Mouse (Mus musculus) c-Kit-positive CD71-negative TER-119-negative erythroid progenitor cells, embryonic 14.5 days (primary cell): ENCODE data around the gene Gm20388.
A peak's percentile ranks its signal among the peaks of the same experiment; 100 is the strongest.
"Not testable (repeated sequence)": the region's sequence is repeated elsewhere in the genome, so short reads cannot be mapped to it uniquely, and the experiment has no call there.

ENCODE experiments used
- DNase-seq: peaks from one replicate; pipeline ENCODE4 v3.0.0-alpha.2; 2013; ENCODE audit warnings: low read depth

Gene Gm20388

DNA sequence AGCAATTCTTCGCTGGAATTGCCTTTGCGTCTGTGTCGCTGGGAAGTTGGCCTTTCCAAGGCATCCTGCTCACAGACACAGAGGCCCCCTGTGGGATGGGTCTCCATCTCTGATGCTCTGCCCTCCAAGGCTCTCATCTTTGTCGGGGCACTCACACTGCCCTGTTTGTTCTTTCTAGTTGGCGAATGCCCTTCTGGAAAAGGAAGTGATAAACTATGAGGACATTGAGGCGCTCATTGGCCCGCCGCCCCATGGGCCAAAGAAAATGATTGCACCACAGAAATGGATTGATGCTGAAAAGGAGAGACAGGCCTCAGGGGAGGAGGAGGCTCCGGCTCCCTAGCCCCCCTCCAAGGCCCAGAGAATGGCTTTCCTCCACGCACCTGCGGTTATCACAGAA is 3186.6 kb downstream of the Gm20388 start:
- DNase-seq = no peak

GRCm38 (mm10) chr8:123097786-123098584 is 3187.3 kb downstream of the Gm20388 start:
- DNase-seq = no peak

- DNase-seq = no peak
Observed at GRCm38 (mm10) chr8:123100288-123100687, 3189.6 kb downstream of the Gm20388 start.

GRCm38 (mm10) chr8:123101244-123101643 is 3190.6 kb downstream of the Gm20388 start:
- DNase-seq = no peak

DNA sequence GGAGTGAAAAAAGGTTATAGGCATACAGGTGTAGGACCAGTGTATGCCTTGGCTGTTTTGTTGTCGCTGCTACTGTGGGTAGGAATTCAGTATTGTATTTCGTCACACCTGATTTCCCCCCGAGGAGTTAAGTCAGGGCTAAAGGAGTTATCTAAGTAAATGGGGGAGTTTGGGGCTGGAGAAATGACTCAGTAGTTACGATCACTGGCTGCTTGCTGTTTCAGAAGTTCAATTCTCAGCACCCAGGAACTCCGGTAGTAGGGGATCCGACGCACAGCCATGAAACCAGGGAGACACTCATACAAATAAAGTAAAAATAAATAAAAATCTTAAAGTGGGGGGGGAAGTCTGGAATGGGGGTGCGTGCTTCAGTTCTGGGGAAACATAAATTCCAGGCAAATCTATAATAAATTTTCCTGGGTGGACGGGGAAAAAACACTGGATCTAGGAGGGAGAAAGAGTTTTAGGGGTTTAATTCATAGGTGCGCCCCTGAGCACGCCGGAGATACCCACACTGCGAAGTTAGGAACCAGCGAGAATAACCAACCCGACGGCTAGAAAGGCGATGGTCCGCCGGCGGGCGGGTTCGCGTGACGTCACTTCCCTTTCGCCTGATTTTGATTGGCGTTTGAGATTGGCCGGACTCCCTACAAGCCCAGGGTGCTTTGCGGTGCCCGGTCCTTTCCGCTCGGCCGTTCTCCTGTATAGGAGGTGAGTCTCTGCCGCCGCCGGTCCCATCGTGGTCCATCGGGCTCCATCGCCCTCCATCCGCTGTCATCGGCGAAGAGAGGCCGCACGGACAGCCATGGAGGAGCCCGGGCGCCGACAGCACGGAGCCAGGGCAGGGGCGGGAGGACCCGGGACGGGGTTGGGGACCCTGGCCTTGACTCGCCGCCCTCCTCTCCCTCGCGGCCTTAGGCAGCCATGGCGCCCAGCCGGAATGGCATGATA is 3191.4 kb downstream of the Gm20388 start, which contains the start of gene Rpl13:
Gene Rpl13, plus strand, starts transcription at position 616 of the 951 bp plus-strand sequence.
- peak; percentile 84 for DNase-seq

DNA sequence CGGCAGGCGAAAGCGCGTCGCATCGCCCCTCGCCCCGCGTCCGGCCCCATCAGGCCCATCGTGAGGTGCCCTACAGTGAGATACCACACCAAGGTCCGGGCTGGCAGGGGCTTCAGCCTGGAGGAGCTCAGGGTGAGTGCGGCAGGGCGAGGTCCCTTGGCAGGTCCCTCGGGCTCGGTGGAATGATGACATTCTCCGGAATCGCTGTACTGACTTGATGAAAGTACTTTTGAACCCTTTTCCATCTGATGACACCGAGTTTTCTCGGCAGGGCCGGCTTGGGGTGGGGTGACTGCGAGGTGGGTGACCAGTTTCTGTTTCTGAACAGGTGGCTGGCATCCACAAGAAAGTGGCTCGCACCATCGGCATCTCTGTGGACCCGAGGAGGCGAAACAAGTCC is 3192.2 kb downstream of the Gm20388 start:
- DNase-seq = not testable (repeated sequence)

DNA sequence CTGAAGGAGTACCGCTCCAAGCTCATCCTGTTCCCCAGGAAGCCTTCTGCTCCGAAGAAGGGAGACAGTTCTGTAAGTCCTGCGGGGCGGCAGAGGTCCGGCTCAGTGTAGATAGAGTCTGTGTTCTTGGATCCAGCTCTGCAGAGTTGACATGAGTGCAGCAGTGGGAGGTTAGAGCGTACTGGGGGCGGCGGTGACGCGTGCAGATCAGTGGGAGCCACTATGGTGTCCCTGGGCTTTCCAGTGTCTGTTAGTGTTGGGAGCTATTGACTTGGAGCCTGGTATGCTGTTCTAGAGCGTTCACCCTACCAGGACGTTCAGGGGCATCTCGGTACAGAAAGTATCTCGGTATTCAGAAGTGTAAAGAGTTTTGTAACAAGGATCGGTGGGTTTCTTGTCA is 3192.6 kb downstream of the Gm20388 start:
- no peak for DNase-seq

- DNase-seq = no peak
Observed at GRCm38 (mm10) chr8:123104046-123104767, 3193.6 kb downstream of the Gm20388 start.

- no peak for DNase-seq
Observed at GRCm38 (mm10) chr8:123105553-123106326, 3195.1 kb downstream of the Gm20388 start.

DNA sequence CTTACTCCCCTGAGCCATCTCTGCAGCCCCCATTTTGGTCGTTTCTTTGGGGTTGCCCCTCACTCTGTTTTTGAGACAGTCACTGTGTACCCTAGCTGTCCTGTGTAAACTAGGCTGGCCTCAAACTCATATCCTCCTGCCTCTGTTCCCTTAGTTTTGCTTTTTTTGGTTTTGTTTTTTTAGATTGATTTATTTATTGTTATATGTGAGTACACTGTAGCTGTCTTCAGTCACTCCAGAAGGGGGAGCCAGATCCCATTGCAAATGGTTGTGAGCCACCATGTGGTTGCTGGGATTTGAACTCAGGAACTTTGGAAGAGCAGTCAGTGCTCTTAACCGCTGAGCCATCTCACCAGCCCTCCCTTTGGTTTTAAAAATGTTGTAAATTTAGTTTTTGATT is 3195.9 kb downstream of the Gm20388 start:
- no peak for DNase-seq

DNA sequence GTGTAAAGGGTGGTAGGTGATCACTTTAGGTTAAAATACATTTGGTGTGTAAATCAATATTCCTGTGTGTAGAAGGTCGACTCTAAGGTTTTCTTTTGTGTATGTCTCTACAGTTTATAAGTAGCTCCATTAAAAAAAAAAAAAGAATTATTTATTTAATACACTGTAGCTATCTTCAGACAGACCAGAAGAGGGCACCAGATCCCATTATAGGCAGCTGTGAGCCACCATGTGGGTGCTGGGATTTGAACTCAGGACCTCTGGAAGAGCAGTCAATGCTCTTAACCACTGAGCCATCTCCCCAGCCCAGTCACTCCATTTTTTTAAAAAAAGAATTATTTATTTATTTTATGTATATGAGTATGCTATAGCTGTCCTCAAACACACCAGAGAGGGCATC is 3197.4 kb downstream of the Gm20388 start:
- no peak for DNase-seq

- DNase-seq = no peak
Observed at GRCm38 (mm10) chr8:123108953-123109352, 3198.3 kb downstream of the Gm20388 start.

DNA sequence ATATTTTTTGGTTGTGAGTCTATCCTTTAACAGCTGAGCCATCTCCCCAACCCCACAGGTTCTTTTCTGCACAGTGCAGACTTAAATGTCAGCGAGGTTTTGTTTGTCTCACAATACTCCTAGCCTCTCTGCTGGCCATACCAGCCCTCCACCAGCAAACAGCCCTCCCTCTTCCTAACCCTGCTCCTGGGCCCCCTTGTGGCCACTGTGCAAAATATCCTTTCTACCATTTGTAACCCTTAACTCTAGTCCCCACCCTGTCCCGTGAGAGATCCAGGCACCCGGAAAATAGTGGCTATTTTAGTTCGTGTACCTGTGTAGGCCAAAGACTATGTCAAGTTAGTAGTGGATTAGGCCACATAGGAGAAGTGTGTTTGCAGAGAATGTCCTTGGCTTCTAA is 3200.0 kb downstream of the Gm20388 start:
- peak; percentile 65 for DNase-seq

GRCm38 (mm10) chr8:123112892-123113291 is 3202.3 kb downstream of the Gm20388 start:
- no peak for DNase-seq

DNA sequence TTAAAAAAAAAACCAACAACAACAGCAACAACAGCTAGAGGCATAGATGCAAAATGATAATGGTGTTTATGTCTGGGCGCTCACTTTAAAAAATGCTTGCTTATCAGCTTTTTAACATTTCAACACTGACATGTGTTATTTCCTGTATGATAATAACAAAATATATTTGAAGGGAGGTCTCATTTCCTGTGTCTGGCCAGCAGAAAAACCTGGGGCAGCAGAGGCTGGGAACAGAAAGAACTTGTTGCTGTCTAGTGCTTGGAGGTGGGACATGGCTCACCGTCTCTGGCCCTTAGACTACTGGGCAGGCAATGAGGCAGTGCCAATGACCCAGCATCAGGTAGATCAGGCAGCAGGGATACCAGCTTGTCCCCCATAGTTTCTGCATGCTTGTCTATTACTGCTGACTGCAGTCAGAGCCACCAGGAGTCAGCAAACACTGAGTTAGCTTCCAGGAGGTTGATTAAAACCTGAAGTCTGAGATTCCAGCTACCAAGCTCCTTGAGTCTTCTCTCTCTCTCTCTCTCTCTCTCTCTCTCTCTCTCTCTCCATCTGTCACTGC is 3203.3 kb downstream of the Gm20388 start:
- no peak for DNase-seq

DNA sequence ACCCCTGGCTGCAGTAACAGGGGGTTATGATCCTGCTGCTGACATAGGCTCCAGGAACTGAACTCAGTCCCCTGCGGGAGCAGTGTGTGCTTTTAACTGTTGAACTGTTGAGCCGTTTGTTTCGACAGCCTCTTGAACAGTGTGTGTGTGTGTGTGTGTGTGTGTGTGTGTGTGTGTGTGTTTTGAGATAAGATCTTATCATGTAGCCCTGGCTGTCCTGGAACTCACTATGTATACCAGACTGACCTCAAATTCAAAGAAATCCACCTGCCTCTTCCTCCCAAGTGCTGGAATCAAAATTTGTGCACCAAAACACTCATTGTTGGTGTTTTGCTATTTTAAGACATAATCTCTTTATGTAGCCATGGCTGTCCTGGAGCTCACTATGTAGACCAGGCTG is 3204.0 kb downstream of the Gm20388 start:
- DNase-seq = no peak

- DNase-seq = no peak
Observed at GRCm38 (mm10) chr8:123117127-123117731, 3206.6 kb downstream of the Gm20388 start, which contains the start of gene Cpne7. Cpne7 (plus strand) TSS chr8:123117374.

GRCm38 (mm10) chr8:123117744-123118143 is 3207.1 kb downstream of the Gm20388 start:
- DNase-seq = no peak

DNA sequence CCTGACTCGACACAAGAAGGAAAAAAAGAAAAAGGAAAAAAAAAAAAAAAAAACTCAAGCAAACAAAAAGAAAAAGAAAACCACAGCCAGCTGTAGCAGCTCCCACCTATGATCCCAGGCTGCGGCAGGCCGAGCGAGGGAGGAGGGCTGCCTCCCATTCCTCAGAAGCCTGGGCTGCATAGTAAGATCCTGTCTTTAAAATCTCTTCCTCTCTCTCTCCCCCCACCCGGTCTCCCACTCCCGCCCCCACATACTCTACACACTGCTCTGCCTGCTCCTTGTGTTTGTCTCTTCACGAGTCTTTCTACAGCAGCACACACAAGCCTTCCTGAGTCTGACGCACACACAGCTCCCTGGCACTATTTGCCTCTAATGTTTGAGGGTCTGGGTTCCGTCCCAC is 3211.4 kb downstream of the Gm20388 start:
- DNase-seq = no peak

DNA sequence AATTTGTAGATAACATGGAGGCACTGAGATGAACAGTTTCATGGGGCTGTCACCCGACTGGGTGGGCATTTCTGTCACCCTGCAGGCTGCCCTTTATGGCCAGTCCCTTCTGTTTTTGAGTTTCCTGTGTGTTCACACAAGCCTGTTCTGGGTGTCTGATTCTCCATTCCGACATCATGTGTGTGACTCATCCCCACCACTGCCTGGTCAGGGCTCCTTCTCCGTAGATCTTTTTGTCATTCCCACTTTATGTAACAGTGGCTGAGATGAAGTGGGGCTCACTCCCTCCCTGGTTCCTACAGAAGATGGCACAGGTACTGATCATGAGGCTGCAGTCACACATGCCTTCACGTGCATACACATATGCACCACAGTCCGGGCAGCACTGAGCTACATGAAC is 3212.0 kb downstream of the Gm20388 start:
- DNase-seq = no peak
